Mouse (Mus musculus) erythroblast, embryonic 14.5 days (primary cell): Measurements from ENCODE around the gene Fam160a1. TPM values are rescaled to one million over a fixed set of nuclear protein-coding genes. Genes with fewer than 3 reads are reported as not detected.
A peak's percentile ranks its signal among the peaks of the same experiment; 100 is the strongest.

Experiments
- H3K27me3 ChIP-seq: 2 replicates; pipeline ENCODE4 v1.6.1; 2012; ENCODE audit warnings: inconsistent platforms; ENCODE audit not compliant: control insufficient read depth
- H3K36me3 ChIP-seq: 2 replicates; pipeline ENCODE4 v1.6.1; 2012; ENCODE audit warnings: mild to moderate bottlenecking, inconsistent platforms; ENCODE audit not compliant: control insufficient read depth
- H3K4me1 ChIP-seq: 2 replicates; pipeline ENCODE4 v1.6.1; 2012; ENCODE audit warnings: inconsistent platforms; ENCODE audit not compliant: control insufficient read depth
- H3K4me3 ChIP-seq: replicated peaks from 2 replicates; pipeline ENCODE3; 2012; ENCODE audit warnings: moderate library complexity, mild to moderate bottlenecking, inconsistent platforms
- H3K9me3 ChIP-seq: 2 replicates; pipeline ENCODE4 v1.6.1; 2012; ENCODE audit warnings: low read length, inconsistent platforms, mixed read lengths; ENCODE audit not compliant: control insufficient read depth
- GATA1 ChIP-seq: IDR thresholded peaks from 2 replicates; pipeline ENCODE4 v1.6.1; 2012; ENCODE audit warnings: low read length, inconsistent platforms, mixed read lengths
- TAL1 ChIP-seq: IDR thresholded peaks from 3 replicates; pipeline ENCODE4 v1.6.1; 2012; ENCODE audit warnings: low read length, inconsistent platforms, mixed read lengths
- polyA plus RNA-seq: library from polyadenylated mRNA; stranded (reverse); fragments of >175 nt; gene quantifications from 2 replicates; pipeline ENCODE4 v1.2.3, GENCODE M21; 2012

Fam160a1 gene
- polyA plus RNA-seq, result 0.07 TPM in 2 replicates

DNA sequence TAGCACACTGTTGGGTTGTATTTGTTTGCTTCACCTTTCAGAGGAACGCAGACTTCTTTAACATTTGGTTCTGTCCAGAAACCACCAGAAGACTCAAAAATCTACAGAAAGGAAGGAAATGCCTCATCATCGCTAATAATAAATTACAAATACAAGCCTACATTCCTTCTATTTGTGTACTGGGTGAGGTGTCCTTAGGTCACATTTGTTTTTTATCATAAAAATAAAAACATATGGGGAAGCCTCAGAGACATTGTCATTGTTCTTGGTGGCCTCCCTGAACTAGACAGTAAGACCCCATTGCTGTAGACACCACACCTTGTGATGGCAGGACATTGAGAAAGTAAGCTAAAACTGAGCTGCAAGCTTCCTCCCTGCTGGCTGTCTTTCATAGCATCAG is at the start of gene Fam160a1:
Gene Fam160a1, minus strand, starts transcription at position 101 of the 400 bp plus-strand sequence.
- Histone ChIP-seq H3K4me1 (no peaks in the 10 kb centered on the region), H3K9me3 (no peaks in the 10 kb centered on the region), H3K4me3 (no peak within 1 kb of the TSS), H3K27me3 (no peaks in the 10 kb centered on the region), H3K36me3 (no peaks in the 10 kb centered on the region)
- TF ChIP-seq GATA1 (no peak), TAL1 (no peak)

DNA sequence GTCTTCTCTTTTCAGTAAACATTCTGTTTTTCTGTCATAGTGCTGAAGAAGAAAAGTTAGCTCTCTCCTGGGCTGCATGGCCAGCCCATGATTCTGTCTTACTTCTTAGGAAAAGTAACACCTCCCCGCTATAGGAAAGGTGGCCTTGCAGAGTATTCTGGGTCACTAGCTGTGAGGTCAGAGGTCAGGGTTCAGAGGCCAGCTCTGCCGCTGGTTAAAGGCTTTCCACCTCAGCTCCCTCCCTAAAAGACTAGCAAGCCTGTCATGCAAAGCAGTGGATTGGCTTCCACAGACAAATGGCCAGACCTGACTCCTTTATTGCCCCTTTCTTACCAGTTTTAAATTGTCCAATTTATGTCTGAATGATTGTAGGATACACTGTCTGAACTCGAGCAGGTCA is 46.9 kb upstream of the Fam160a1 start:
- H3K27me3 ChIP-seq, result no peaks in the 10 kb centered on the region
- no peak for TF ChIP-seq TAL1
- no peak for TF ChIP-seq GATA1

DNA sequence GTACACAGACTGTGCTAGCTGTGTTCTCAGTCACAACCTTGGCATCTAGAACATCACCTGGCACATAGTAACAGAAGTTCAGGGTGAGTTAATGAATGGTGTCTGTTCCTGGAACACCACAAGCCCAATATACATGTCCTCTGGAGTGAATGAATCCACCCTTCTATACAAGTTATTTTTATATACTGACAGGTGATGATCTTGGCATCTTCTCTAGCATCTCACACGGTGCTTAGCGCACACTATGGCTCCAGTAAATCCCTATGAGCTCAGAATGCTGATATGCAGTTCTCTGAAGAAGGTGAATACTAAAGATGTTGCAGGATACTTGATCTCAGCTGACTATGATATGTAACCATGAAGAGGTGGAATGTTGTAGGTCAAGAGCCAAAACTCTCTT is 45.8 kb upstream of the Fam160a1 start:
- Histone ChIP-seq H3K4me1 (peaks cover 7% of the 10 kb centered on the region), H3K9me3 (no peaks in the 10 kb centered on the region), H3K27me3 (no peaks in the 10 kb centered on the region), H3K4me3 (no peak overlapping the region), H3K36me3 (no peaks in the 10 kb centered on the region)
- TF ChIP-seq GATA1, result no peak
- no peak for TF ChIP-seq TAL1

More for the DNA sequence above, 46.9 kb upstream of the Fam160a1 start:
- peaks cover 2% of the 10 kb centered on the region for H3K9me3 ChIP-seq
- no peaks in the 10 kb centered on the region for H3K36me3 ChIP-seq
- no peak overlapping the region for H3K4me3 ChIP-seq
- no peaks in the 10 kb centered on the region for H3K4me1 ChIP-seq

DNA sequence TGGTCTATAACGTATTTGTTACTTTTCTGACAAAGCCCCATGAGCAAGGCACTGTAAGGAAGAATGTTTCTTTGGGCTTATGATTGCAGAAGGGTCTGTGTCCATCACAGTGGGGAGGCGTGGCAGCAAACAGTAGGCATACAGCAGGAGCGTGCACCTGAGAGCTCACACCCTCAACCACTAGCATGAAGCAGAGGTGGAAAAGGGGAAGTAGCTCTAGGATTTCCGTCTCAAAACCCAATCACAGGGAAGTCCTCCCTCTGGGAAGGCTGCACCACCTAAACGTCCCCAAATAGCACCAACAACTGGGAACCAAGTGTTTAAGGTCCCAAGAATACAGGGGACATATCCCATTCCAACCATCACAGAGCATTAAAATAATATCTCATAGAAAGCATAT is 43.9 kb upstream of the Fam160a1 start:
- H3K36me3 ChIP-seq, result no peaks in the 10 kb centered on the region
- no peak for TF ChIP-seq GATA1
- no peak for TF ChIP-seq TAL1
- no peaks in the 10 kb centered on the region for H3K9me3 ChIP-seq

DNA sequence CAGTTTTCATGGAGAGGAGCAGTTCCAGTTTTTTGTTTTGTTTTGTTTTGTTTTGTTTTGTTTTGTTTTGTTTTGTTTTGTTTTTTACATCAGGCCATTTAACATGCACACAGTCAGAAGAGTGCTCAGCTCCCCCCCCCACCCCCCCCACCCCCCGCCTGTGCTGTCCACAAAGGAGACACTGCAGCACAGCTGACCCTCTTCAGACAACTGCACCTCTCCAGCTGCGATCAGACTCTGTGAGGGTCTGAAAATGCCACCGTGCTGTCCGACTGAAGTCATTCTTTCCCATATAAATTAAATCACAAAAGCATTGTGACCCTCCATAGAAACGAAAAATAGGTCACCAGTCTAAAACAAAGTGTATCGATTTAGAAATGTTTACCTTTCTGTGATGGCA is 42.2 kb upstream of the Fam160a1 start:
- Histone ChIP-seq H3K36me3 (no peaks in the 10 kb centered on the region), H3K4me3 (no peak overlapping the region), H3K27me3 (no peaks in the 10 kb centered on the region), H3K4me1 (peaks cover 39% of the 10 kb centered on the region), H3K9me3 (no peaks in the 10 kb centered on the region)
- TF ChIP-seq GATA1 (no peak), TAL1 (no peak)

More for the DNA sequence above, 43.9 kb upstream of the Fam160a1 start:
- H3K4me1 ChIP-seq, result peaks cover 24% of the 10 kb centered on the region
- H3K4me3 ChIP-seq, result no peak overlapping the region
- no peaks in the 10 kb centered on the region for H3K27me3 ChIP-seq

DNA sequence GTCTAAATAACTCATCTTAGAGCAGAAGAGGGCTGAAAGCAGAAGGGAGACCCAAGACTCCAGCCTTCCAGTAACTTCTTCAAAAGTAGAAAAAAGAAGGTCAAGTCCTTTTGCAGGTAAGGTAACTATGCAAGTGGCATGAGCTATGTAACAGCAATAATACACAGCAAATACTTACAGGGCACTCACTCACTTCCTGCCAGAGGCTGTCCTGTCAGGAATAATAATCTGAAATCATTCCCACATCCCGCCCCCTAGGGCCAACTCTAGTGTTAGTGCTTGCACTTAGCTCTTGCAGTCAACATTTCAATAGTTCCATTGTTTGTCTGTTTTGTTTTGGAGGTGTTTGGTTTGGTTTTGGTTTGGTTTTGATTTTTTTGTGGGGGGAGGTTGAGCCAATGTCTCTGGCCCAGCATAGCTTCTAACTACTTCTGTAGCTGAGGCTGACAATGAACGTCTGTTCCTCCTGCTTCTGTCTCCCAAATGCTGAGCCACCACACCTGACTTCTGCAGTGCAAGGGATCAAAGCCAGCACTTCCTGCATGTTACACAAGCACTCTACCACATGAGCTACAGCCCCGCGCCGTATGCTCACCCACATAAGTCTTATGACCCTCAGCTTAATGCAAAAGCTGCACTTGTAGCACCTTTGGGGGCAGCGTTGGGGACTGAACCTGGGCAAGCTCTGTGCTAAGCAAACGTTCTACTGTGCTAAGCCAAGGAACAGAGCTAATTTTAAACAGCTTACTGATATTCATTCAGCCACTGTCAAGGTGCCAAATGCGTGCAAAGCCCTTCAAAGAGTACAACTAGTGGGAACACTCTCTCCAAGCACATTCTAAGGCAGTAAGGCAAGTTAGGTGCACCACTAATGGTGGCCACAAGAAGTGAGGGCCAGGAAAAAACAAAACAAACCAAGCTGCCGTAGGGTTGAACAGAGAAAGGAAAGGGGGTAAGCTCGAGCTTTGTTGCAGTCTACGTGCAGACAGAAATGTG is 41.3 kb upstream of the Fam160a1 start:
- no peak for TF ChIP-seq TAL1
- TF ChIP-seq GATA1, result no peak
- Histone ChIP-seq H3K4me1 (peaks cover 39% of the 10 kb centered on the region), H3K27me3 (no peaks in the 10 kb centered on the region), H3K4me3 (no peak overlapping the region), H3K36me3 (no peaks in the 10 kb centered on the region), H3K9me3 (no peaks in the 10 kb centered on the region)

DNA sequence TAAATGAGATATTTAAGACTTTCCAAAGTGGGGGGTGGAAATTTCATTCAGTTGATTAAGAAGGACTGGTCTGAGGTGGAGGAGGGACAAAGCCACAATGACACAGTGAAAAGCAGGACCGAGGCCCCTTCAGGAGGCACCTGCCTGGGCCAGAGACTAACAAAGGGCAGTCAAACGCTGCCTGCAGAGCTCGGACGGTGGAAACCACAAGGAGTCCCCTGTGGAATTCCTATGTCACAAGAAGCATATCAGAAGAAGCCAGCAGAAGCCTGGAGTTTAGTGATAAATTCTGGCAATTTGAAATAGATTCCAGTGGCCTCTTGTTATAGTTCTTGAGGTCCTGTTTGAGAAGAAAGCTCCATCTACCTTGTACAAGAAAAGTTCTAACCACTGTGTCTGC is 40.0 kb upstream of the Fam160a1 start:
- Histone ChIP-seq H3K9me3 (no peaks in the 10 kb centered on the region), H3K27me3 (no peaks in the 10 kb centered on the region), H3K36me3 (no peaks in the 10 kb centered on the region), H3K4me3 (no peak overlapping the region), H3K4me1 (peaks cover 39% of the 10 kb centered on the region)
- TF ChIP-seq GATA1 (no peak), TAL1 (peak; percentile 36; the same call in 2 of the 3 replicates)

DNA sequence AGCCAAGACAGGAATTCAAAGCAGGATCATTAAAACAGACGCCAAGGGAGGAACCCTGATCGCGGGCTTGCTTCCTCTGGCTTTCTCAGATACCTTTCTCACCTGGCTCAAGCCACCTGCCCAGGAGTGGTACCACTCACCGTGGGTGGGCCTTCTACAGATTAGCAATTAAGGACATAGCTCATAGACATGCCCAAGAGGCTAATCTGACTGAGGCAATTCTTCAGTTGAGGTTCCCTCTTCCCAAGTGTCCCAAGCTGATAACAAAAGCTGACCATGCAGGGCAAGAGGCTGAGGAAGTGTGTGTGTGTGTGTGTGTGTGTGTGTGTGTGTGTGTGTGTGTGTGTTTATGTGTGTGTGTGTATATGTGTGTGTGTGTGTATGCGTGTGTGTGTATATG is 38.9 kb upstream of the Fam160a1 start:
- TF ChIP-seq GATA1, result no peak
- no peak; the same call in 2 of the 3 replicates for TF ChIP-seq TAL1
- H3K27me3 ChIP-seq, result no peaks in the 10 kb centered on the region
- no peak overlapping the region for H3K4me3 ChIP-seq

DNA sequence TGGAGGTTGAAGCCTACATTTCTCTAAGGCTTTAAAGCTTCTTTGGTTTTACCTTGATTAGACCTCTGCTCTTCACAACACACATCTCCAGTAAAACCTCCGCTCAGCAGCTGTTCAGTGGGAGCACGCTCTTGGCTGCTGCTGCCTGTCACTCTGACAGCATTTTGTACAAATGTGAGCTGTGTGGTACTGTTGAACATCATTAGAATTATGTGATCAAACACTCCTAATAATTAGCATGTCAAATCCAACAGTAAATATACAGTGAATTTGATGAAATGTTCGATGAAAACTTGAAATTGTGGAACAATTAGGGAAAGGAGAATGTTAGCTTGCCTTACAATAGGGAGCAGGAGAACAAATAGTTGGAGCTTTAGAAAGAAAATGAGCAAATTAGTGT is 38.0 kb upstream of the Fam160a1 start:
- H3K4me3 ChIP-seq, result no peak overlapping the region
- no peaks in the 10 kb centered on the region for H3K9me3 ChIP-seq
- H3K4me1 ChIP-seq, result peaks cover 39% of the 10 kb centered on the region
- no peaks in the 10 kb centered on the region for H3K36me3 ChIP-seq
- H3K27me3 ChIP-seq, result no peaks in the 10 kb centered on the region
- TF ChIP-seq TAL1 (no peak), GATA1 (no peak)

More for the DNA sequence above, 38.9 kb upstream of the Fam160a1 start:
- Histone ChIP-seq H3K9me3 (no peaks in the 10 kb centered on the region), H3K4me1 (peaks cover 39% of the 10 kb centered on the region), H3K36me3 (no peaks in the 10 kb centered on the region)
